Mouse (Mus musculus): ENCODE results near the gene Lyst. TPM values are rescaled to one million over a fixed set of nuclear protein-coding genes. Genes with fewer than 3 reads are reported as not detected.

The Lyst gene
- polyA plus RNA-seq, 2 experiments, result 4.1 to 4.7 TPM

DNA sequence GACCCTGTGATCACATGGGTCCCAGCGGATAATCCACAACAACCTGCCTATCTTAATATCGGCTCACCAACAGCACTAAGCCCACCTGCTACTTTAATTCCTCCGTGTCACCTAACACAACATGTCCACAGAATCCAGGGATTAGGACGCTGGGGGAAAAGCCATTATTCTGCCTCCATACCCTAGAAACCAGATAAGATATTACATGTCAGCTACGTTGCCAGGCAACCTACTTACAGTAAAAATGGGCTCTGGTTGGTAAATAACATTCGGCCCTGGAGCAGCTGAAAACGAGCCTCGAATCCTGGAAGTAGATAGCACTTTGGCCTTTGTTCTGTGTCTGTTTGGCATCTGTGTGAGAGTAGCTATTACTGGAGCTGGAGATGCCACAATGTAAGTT lies 208.6 kb downstream of the Lyst start:
- H3K9me3 ChIP-seq (ENCODE audit: control insufficient read depth, low read length), result no peaks in the 10 kb centered on the region
- no peak overlapping the region for H3K9ac ChIP-seq (ENCODE audit: low read depth, low read length, severe bottlenecking)
- no peaks in the 10 kb centered on the region for H3K4me1 ChIP-seq (ENCODE audit: control insufficient read depth, insufficient read depth, low read length)
- H3K27ac ChIP-seq (replicated peaks; ENCODE audit: low read depth, low read length), result no peak overlapping the region
- H3K4me2 ChIP-seq (replicated peaks; ENCODE audit: low read depth, low read length, severe bottlenecking), result no peak overlapping the region
- no peak for DNase-seq (ENCODE audit: low spot score)
- H3K4me3 ChIP-seq (replicated peaks; ENCODE audit: low read length), result no peak overlapping the region
- no peak for ATAC-seq (ENCODE audit: low FRiP score, low read depth)
- TF ChIP-seq POLR2A (IDR thresholded peaks at IDR 0.05; ENCODE audit: borderline replicate concordance, extremely low read depth, insufficient read depth, insufficient read length), result no peak
- no peaks in the 10 kb centered on the region for H3K27me3 ChIP-seq (ENCODE audit: control insufficient read depth, insufficient read depth, low read length)
- H3K36me3 ChIP-seq (ENCODE audit: control insufficient read depth, insufficient read depth, low read length), result no peaks in the 10 kb centered on the region
- 83% methylated on average over 8 of the region's 8 CpGs for WGBS

DNA sequence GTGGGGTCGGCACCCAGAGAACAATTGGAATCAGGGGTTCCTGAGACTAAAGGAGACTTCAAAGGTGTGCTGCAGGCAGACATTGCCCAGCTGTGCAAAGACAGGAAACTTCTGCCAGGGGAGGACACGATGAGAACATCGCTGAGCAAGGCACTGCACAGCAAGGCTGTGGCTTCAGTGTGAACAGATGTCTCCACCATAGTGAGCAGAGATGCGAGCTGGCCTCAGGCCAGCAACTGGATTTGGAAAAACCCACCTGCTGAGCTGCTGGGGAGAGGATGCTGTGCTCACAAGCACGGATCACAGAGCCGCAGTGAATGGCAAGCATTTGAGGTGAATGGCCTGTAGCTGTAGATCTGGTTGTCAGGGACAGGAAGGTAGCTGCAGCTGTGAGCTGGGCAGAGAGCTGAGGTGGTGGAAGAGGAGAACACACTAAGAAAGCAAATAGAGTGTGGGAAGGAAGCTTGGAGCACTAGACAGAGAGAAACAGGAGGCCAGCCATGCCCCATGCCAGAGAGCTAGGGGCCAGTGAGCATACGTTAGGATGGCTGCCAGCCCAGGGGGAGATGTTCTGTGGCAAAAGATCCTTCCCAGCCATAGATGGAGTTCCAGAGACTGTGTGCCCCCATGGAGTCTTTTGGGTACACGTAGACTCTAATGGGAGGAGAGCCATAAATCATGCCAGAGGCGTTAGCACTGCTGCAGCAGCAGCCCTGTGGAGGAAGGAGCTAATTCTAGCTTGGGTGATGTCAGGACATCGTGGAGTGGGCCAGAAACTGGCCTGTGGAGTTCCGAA lies 218.3 kb downstream of the Lyst start:
- Histone ChIP-seq H3K27me3 (ENCODE audit: control insufficient read depth, insufficient read depth, low read length) (no peaks in the 10 kb centered on the region), H3K4me3 (replicated peaks; ENCODE audit: low read length) (no peak overlapping the region), H3K9me3 (ENCODE audit: control insufficient read depth, low read length) (no peaks in the 10 kb centered on the region), H3K27ac (replicated peaks; ENCODE audit: low read depth, low read length) (no peak overlapping the region), H3K9ac (ENCODE audit: low read depth, low read length, severe bottlenecking) (no peak overlapping the region), H3K4me1 (ENCODE audit: control insufficient read depth, insufficient read depth, low read length) (0 out of 2 replicates have a peak, but pooled peaks cover 4% of the 10 kb centered on the region), H3K4me2 (replicated peaks; ENCODE audit: low read depth, low read length, severe bottlenecking) (no peak overlapping the region), H3K36me3 (ENCODE audit: control insufficient read depth, insufficient read depth, low read length) (no peaks in the 10 kb centered on the region)
- WGBS, result 14% methylated on average over 11 of the region's 11 CpGs
- 0 out of 2 replicates have a peak, but pooled peaks have one; percentile 49 for ATAC-seq (ENCODE audit: low FRiP score, low read depth)
- TF ChIP-seq POLR2A (IDR thresholded peaks at IDR 0.05; ENCODE audit: borderline replicate concordance, extremely low read depth, insufficient read depth, insufficient read length), result no peak
- DNase-seq (ENCODE audit: low spot score), result peak; percentile 33

DNA sequence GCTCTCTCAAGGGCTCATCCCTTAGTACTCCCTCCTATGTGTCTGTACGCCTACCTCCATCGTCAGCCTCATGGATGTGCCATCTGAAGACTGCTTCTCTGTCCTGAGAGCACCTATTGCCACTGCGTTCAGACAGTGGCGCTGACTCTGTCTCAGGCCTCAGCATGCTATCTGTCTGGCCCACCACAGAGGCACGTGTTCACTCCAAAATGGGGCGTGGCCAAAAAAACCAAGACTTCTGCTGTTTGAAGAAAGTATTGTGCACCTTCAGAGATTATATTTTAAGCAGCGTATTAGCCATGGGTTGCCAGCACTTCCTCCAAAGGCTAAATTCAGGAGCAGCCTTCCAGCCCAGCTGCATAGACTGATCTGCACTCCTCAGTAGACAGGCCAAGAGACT lies 220.7 kb downstream of the Lyst start:
- Histone ChIP-seq H3K4me3 (replicated peaks; ENCODE audit: low read length) (no peak overlapping the region), H3K27ac (replicated peaks; ENCODE audit: low read depth, low read length) (no peak overlapping the region), H3K9me3 (ENCODE audit: control insufficient read depth, low read length) (no peaks in the 10 kb centered on the region), H3K9ac (ENCODE audit: low read depth, low read length, severe bottlenecking) (no peak overlapping the region), H3K4me2 (replicated peaks; ENCODE audit: low read depth, low read length, severe bottlenecking) (no peak overlapping the region), H3K27me3 (ENCODE audit: control insufficient read depth, insufficient read depth, low read length) (no peaks in the 10 kb centered on the region), H3K4me1 (ENCODE audit: control insufficient read depth, insufficient read depth, low read length) (0 out of 2 replicates have a peak, but pooled peaks cover 4% of the 10 kb centered on the region), H3K36me3 (ENCODE audit: control insufficient read depth, insufficient read depth, low read length) (no peaks in the 10 kb centered on the region)
- 84% methylated on average over 7 of the region's 7 CpGs for WGBS
- TF ChIP-seq POLR2A (IDR thresholded peaks at IDR 0.05; ENCODE audit: borderline replicate concordance, extremely low read depth, insufficient read depth, insufficient read length), result no peak
- ATAC-seq (ENCODE audit: low FRiP score, low read depth) (no peak), DNase-seq (ENCODE audit: low spot score) (no peak)

DNA sequence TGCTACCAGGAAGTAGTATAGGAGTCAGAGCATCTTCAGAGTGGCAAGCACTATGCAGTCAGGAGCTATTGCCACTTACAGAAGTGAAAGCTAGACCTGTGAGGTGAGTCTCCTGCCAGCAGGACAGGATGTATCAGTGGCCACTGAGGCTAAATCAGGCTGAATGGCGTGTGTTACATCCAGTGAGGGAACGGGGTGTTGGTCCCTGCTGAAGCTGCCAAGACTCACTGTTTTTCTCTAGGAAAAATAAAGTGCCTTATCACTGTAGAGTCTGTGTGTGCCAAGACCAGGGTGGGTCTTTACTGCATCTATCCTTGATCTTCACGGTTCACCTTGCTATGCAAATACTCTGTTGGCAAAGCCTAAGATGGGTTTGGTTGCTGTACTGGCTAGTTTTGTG lies 228.5 kb downstream of the Lyst start:
- 82% methylated on average over 3 of the region's 3 CpGs for whole genome bisulfite sequencing
- no peak overlapping the region for H3K4me3 ChIP-seq (replicated peaks; ENCODE audit: low read length)
- ATAC-seq (ENCODE audit: low FRiP score, low read depth), result no peak
- no peak for TF ChIP-seq POLR2A (IDR thresholded peaks at IDR 0.05; ENCODE audit: borderline replicate concordance, extremely low read depth, insufficient read depth, insufficient read length)
- no peak overlapping the region for H3K4me2 ChIP-seq (replicated peaks; ENCODE audit: low read depth, low read length, severe bottlenecking)
- H3K27me3 ChIP-seq (ENCODE audit: control insufficient read depth, insufficient read depth, low read length), result no peaks in the 10 kb centered on the region
- no peak overlapping the region for H3K27ac ChIP-seq (replicated peaks; ENCODE audit: low read depth, low read length)
- no peaks in the 10 kb centered on the region for H3K36me3 ChIP-seq (ENCODE audit: control insufficient read depth, insufficient read depth, low read length)
- no peaks in the 10 kb centered on the region for H3K9me3 ChIP-seq (ENCODE audit: control insufficient read depth, low read length)
- no peaks in the 10 kb centered on the region for H3K4me1 ChIP-seq (ENCODE audit: control insufficient read depth, insufficient read depth, low read length)
- no peak for DNase-seq (ENCODE audit: low spot score)
- H3K9ac ChIP-seq (ENCODE audit: low read depth, low read length, severe bottlenecking), result no peak overlapping the region

DNA sequence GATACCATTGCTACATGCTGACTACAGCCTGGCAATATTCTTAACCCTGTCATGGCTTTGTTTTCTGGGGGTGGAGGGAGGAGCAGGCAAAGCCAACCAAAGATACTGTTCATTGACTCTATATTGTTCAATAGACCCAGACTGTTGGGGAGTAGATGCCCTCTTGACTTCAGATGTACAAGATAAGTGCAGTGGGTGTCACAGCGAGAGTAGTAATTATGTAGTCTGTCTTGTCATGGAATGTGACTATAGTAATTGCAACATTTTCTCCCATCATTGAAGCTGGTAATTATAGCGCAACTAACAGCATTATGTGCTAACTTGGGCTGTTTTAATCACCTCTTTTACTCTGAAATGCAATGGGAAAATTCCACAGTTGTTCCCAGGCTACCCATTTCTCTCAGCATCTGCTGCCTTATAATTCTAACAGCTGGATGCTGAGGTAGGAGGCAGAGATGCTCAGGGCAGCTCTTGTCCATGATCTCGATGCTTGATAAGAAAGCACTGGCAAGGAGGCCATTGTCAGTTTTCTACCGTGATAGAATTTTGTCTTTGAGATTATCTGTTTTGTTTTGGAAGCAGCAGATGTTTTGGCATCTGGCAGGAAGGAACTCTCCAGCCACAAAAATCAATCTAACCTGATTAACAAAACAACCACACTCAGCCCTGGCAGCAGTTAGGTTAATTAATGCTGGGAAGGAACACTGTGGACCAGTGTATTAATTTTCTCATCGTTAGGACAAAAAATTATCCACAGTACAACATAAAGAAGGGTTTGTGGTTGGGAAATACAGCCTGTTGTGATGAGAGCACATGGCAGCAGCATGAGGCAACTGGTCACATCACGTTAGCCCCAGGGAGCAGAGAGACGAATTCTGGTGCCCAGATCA lies 230.3 kb downstream of the Lyst start:
- no peaks in the 10 kb centered on the region for H3K4me1 ChIP-seq (ENCODE audit: control insufficient read depth, insufficient read depth, low read length)
- 66% methylated on average over 7 of the region's 7 CpGs for WGBS
- DNase-seq (ENCODE audit: low spot score) (no peak), ATAC-seq (ENCODE audit: low FRiP score, low read depth) (no peak)
- H3K4me3 ChIP-seq (replicated peaks; ENCODE audit: low read length), result no peak overlapping the region
- H3K4me2 ChIP-seq (replicated peaks; ENCODE audit: low read depth, low read length, severe bottlenecking), result no peak overlapping the region
- no peak for TF ChIP-seq POLR2A (IDR thresholded peaks at IDR 0.05; ENCODE audit: borderline replicate concordance, extremely low read depth, insufficient read depth, insufficient read length)
- no peaks in the 10 kb centered on the region for H3K36me3 ChIP-seq (ENCODE audit: control insufficient read depth, insufficient read depth, low read length)
- no peaks in the 10 kb centered on the region for H3K27me3 ChIP-seq (ENCODE audit: control insufficient read depth, insufficient read depth, low read length)
- no peak overlapping the region for H3K9ac ChIP-seq (ENCODE audit: low read depth, low read length, severe bottlenecking)
- no peak overlapping the region for H3K27ac ChIP-seq (replicated peaks; ENCODE audit: low read depth, low read length)
- no peaks in the 10 kb centered on the region for H3K9me3 ChIP-seq (ENCODE audit: control insufficient read depth, low read length)

All from limb, embryonic 14.5 days (tissue).